Mouse (Mus musculus): ENCODE results near the gene Bok. TPM values are rescaled to one million over a fixed set of nuclear protein-coding genes. Genes with fewer than 3 reads are reported as not detected.

Gene Bok
- total and polyA plus RNA-seq, 3 experiments, result 3.0 to 9.0 (median 3.1) TPM

DNA sequence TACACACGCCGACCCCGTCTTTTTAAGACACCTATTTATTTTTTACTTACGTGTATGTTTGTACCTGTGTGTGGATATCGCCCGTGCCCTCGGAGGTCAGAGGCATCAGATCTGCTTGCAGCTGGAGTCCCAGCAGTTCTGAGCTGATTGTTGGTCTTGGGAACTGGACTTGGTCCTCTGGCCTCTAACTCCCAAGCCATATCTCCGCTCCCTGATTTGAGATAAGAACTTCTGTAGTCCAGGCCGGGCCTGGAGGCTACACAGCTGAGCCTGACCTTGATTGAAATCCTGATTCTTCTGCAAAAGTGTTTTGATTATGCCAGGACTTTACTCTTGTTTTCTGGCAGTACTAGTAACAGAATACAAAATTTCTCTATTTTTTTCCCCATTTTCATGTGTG lies 7.3 kb downstream of the Bok start:
- Histone ChIP-seq H3K36me3 (ENCODE audit: control insufficient read depth, insufficient read depth, low read length) (no peaks in the 10 kb centered on the region), H3K27ac (no peak overlapping the region), H3K4me3 (no peak overlapping the region), H3K27me3 (ENCODE audit: control insufficient read depth, insufficient read depth, low read length) (no peaks in the 10 kb centered on the region), H3K9ac (ENCODE audit: low read depth, low read length) (no peak overlapping the region), H3K4me1 (ENCODE audit: control insufficient read depth, insufficient read depth, low read length) (peaks cover 15% of the 10 kb centered on the region), H3K79me2 (replicated peaks; ENCODE audit: control insufficient read depth, insufficient read depth, low read length) (no peaks in the 10 kb centered on the region)
- intact Hi-C loops (cut with DNase I), result no loop called here
- DNase-seq, result no peak
- WGBS, result 89% methylated on average over 9 of the region's 9 CpGs
- TF ChIP-seq CTCF (IDR thresholded peaks at IDR 0.05) (no peak), EP300 (IDR thresholded peaks at IDR 0.05; ENCODE audit: insufficient read depth, low read depth, low read length) (no peak), POLR2A (IDR thresholded peaks at IDR 0.05; ENCODE audit: insufficient read depth, low read depth, low read length) (no peak)

DNA sequence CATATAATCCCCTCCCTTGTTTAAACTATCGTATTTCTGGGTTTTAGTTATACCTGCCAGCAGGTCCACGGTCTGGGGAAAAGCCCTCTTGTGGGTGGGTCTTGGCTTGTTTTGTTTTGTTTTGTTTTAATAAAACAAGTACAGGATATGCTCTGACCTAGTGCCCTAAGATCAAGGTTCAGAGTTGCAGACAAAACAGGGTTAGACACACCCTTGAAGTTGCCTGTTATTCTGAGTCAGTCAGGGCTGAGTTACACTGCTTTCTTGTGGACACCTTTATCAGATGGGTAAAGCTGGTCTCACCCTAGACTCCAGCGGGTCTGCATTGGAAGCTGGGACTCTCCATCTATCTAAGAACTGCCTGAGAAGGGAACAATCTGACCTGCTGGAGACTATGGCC lies 8.0 kb downstream of the Bok start:
- no peaks in the 10 kb centered on the region for H3K79me2 ChIP-seq (replicated peaks; ENCODE audit: control insufficient read depth, insufficient read depth, low read length)
- no peak for DNase-seq
- no peak overlapping the region; the same call in 1 of the 2 replicates for H3K27ac ChIP-seq
- no peak for TF ChIP-seq POLR2A (IDR thresholded peaks at IDR 0.05; ENCODE audit: insufficient read depth, low read depth, low read length)
- TF ChIP-seq CTCF (IDR thresholded peaks at IDR 0.05), result no peak
- no peak for TF ChIP-seq EP300 (IDR thresholded peaks at IDR 0.05; ENCODE audit: insufficient read depth, low read depth, low read length)
- H3K4me3 ChIP-seq, result no peak overlapping the region
- peaks cover 13% of the 10 kb centered on the region for H3K4me1 ChIP-seq (ENCODE audit: control insufficient read depth, insufficient read depth, low read length)
- WGBS, result 58% methylated on average over 3 of the region's 3 CpGs
- H3K36me3 ChIP-seq (ENCODE audit: control insufficient read depth, insufficient read depth, low read length), result no peaks in the 10 kb centered on the region
- no peak overlapping the region for H3K9ac ChIP-seq (ENCODE audit: low read depth, low read length)
- intact Hi-C loops (cut with DNase I), result no loop called here
- H3K27me3 ChIP-seq (ENCODE audit: control insufficient read depth, insufficient read depth, low read length), result no peaks in the 10 kb centered on the region

- Histone ChIP-seq H3K79me2 (replicated peaks; ENCODE audit: control insufficient read depth, insufficient read depth, low read length) (no peaks in the 10 kb centered on the region), H3K9ac (ENCODE audit: low read depth, low read length) (no peak overlapping the region), H3K4me1 (ENCODE audit: control insufficient read depth, insufficient read depth, low read length) (peaks cover 13% of the 10 kb centered on the region), H3K27me3 (ENCODE audit: control insufficient read depth, insufficient read depth, low read length) (no peaks in the 10 kb centered on the region), H3K36me3 (ENCODE audit: control insufficient read depth, insufficient read depth, low read length) (no peaks in the 10 kb centered on the region), H3K4me3 (no peak overlapping the region), H3K27ac (no peak overlapping the region; the same call in 1 of the 2 replicates)
- 98% methylated on average over 10 of the region's 10 CpGs for WGBS
- no peak for TF ChIP-seq CTCF (IDR thresholded peaks at IDR 0.05)
- TF ChIP-seq EP300 (IDR thresholded peaks at IDR 0.05; ENCODE audit: insufficient read depth, low read depth, low read length), result no peak
- TF ChIP-seq POLR2A (IDR thresholded peaks at IDR 0.05; ENCODE audit: insufficient read depth, low read depth, low read length), result no peak
- no peak for DNase-seq
- intact Hi-C loops (cut with DNase I), result no loop called here
Observed at GRCm38 (mm10) chr1:93693943-93694342, 8.5 kb downstream of the Bok start.

DNA sequence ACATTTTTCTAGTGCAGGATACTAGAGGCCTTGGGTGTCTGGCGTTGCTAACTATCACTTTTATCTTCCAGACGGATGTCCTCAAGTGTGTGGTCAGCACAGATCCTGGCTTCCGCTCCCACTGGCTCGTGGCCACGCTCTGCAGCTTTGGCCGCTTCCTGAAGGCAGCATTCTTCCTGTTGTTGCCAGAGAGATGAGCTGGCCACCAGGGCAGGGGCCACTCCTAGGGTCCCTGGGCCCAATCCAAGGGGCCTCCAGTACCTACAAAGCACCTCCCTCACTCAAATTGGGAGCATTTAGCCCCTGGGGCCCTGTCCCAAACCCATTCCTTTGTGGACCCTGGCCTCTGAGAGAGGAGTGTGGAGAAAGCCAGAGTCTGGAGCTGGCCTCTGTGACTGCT lies 9.5 kb downstream of the Bok start:
- no peak overlapping the region for H3K9ac ChIP-seq (ENCODE audit: low read depth, low read length)
- DNase-seq, result peak; percentile 79 to 84
- no peaks in the 10 kb centered on the region for H3K36me3 ChIP-seq (ENCODE audit: control insufficient read depth, insufficient read depth, low read length)
- WGBS, result 9% methylated on average over 6 of the region's 6 CpGs
- peak overlapping the region; percentile 90 for H3K27ac ChIP-seq
- H3K79me2 ChIP-seq (replicated peaks; ENCODE audit: control insufficient read depth, insufficient read depth, low read length), result no peaks in the 10 kb centered on the region
- TF ChIP-seq CTCF (IDR thresholded peaks at IDR 0.05), result peak; percentile 10
- 0 out of 2 replicates have a peak, but pooled peaks have one; percentile 30 for TF ChIP-seq EP300 (IDR thresholded peaks at IDR 0.05; ENCODE audit: insufficient read depth, low read depth, low read length)
- TF ChIP-seq POLR2A (IDR thresholded peaks at IDR 0.05; ENCODE audit: insufficient read depth, low read depth, low read length), result no peak
- no peak overlapping the region for H3K4me3 ChIP-seq
- intact Hi-C loops (cut with DNase I), result no loop called here
- H3K4me1 ChIP-seq (ENCODE audit: control insufficient read depth, insufficient read depth, low read length), result peaks cover 13% of the 10 kb centered on the region
- H3K27me3 ChIP-seq (ENCODE audit: control insufficient read depth, insufficient read depth, low read length), result no peaks in the 10 kb centered on the region

DNA sequence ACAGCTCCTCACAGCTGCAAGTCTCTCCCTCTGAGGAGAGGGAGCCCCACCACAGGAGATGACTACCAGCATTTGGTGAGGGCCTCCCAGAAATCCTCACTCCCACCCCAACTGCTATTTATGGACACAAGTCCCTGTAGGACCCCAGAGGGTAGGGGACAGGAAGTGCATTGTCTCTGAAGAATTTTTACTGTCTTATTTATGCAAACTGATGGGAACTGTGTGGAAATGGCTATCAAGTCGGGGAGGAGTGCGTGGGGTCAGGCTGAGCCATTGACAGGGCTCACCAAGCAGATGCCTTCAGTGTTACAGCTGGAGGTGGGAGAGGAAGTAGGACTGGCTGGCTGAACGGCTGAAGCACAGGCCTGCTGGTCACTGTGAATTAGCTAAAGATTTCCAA lies 11.9 kb downstream of the Bok start:
- no peak overlapping the region for H3K9ac ChIP-seq (ENCODE audit: low read depth, low read length)
- no peak overlapping the region for H3K27ac ChIP-seq
- peaks cover 13% of the 10 kb centered on the region for H3K4me1 ChIP-seq (ENCODE audit: control insufficient read depth, insufficient read depth, low read length)
- DNase-seq, result no peak
- H3K36me3 ChIP-seq (ENCODE audit: control insufficient read depth, insufficient read depth, low read length), result no peaks in the 10 kb centered on the region
- H3K4me3 ChIP-seq, result no peak overlapping the region
- no peaks in the 10 kb centered on the region for H3K27me3 ChIP-seq (ENCODE audit: control insufficient read depth, insufficient read depth, low read length)
- intact Hi-C loops (cut with DNase I), result no loop called here
- WGBS, result 29% methylated on average over 3 of the region's 3 CpGs
- TF ChIP-seq CTCF (IDR thresholded peaks at IDR 0.05) (no peak), EP300 (IDR thresholded peaks at IDR 0.05; ENCODE audit: insufficient read depth, low read depth, low read length) (no peak), POLR2A (IDR thresholded peaks at IDR 0.05; ENCODE audit: insufficient read depth, low read depth, low read length) (no peak)
- no peaks in the 10 kb centered on the region for H3K79me2 ChIP-seq (replicated peaks; ENCODE audit: control insufficient read depth, insufficient read depth, low read length)

DNA sequence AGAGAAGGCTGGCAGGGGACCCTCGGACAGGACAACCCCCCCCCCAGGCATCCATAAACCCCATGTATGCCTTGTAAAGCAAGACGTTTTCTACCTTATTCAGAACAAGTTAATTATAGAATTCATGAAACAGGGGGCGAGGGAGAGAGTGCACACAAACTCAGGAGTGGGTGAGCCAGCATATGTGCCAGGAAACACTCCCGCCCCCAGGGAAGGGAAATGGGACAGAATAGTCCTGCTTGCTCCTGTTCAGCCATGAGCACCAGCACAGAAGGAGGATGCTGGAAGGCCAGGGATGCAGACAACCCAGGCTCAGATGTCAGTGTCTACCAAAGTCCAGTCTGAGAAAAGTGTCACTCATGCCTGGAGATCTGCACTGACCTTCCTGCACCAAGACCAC lies 13.7 kb downstream of the Bok start:
- no peak for TF ChIP-seq EP300 (IDR thresholded peaks at IDR 0.05; ENCODE audit: insufficient read depth, low read depth, low read length)
- no peak for TF ChIP-seq CTCF (IDR thresholded peaks at IDR 0.05)
- no peak for TF ChIP-seq POLR2A (IDR thresholded peaks at IDR 0.05; ENCODE audit: insufficient read depth, low read depth, low read length)
- no peak overlapping the region for H3K27ac ChIP-seq
- H3K4me3 ChIP-seq, result no peak overlapping the region
- H3K79me2 ChIP-seq (replicated peaks; ENCODE audit: control insufficient read depth, insufficient read depth, low read length), result no peaks in the 10 kb centered on the region
- no peaks in the 10 kb centered on the region for H3K36me3 ChIP-seq (ENCODE audit: control insufficient read depth, insufficient read depth, low read length)
- peaks cover 11% of the 10 kb centered on the region for H3K4me1 ChIP-seq (ENCODE audit: control insufficient read depth, insufficient read depth, low read length)
- intact Hi-C loops (cut with DNase I), result no loop called here
- H3K27me3 ChIP-seq (ENCODE audit: control insufficient read depth, insufficient read depth, low read length), result no peaks in the 10 kb centered on the region
- H3K9ac ChIP-seq (ENCODE audit: low read depth, low read length), result no peak overlapping the region
- WGBS, result 67% methylated on average over 4 of the region's 4 CpGs
- DNase-seq, result no peak
